Mouse (Mus musculus): Measurements from ENCODE around the gene Klhdc4. TPM values are rescaled to one million over a fixed set of nuclear protein-coding genes. Genes with fewer than 3 reads are reported as not detected.
A peak's percentile ranks its signal among the peaks of the same experiment; 100 is the strongest.

Klhdc4 gene
- polyA plus RNA-seq, 1 experiment from 2014 or later, result 34.4 TPM

- Histone ChIP-seq H3K9ac (no peak overlapping the region), H3K4me2 (replicated peaks) (no peak overlapping the region), H3K27me3 (no peaks in the 10 kb centered on the region), H3K4me1 (0 out of 2 replicates have a peak, but pooled peaks cover 3% of the 10 kb centered on the region), H3K36me3 (peaks cover 57% of the 10 kb centered on the region), H3K4me3 (replicated peaks) (no peak overlapping the region), H3K9me3 (replicated peaks) (no peaks in the 10 kb centered on the region), H3K27ac (replicated peaks) (no peak overlapping the region)
- peak; percentile 36; the same call in 1 of the 2 replicates for ATAC-seq (ENCODE audit: insufficient number of reproducible peaks, low FRiP score, low TSS enrichment, low read depth)
- 74% methylated on average over 13 of the region's 13 CpGs for WGBS
These were observed 23.2 kb downstream of the Klhdc4 start for GRCm38 (mm10) chr8:121806126-121806525.

GRCm38 (mm10) chr8:121804829-121805228, 24.5 kb downstream of the Klhdc4 start:
- H3K4me3 ChIP-seq (replicated peaks), result no peak overlapping the region
- peaks cover 62% of the 10 kb centered on the region for H3K36me3 ChIP-seq
- H3K27me3 ChIP-seq, result no peaks in the 10 kb centered on the region
- H3K9me3 ChIP-seq (replicated peaks), result no peaks in the 10 kb centered on the region
- H3K4me1 ChIP-seq, result 0 out of 2 replicates have a peak, but pooled peaks cover 3% of the 10 kb centered on the region
- no peak overlapping the region for H3K9ac ChIP-seq
- H3K4me2 ChIP-seq (replicated peaks), result no peak overlapping the region
- WGBS, result 96% methylated on average over 5 of the region's 5 CpGs
- no peak for ATAC-seq (ENCODE audit: insufficient number of reproducible peaks, low FRiP score, low TSS enrichment, low read depth)
- H3K27ac ChIP-seq (replicated peaks), result no peak overlapping the region

GRCm38 (mm10) chr8:121798401-121798800, 31.0 kb downstream of the Klhdc4 start:
- Histone ChIP-seq H3K4me1 (no peaks in the 10 kb centered on the region), H3K9ac (no peak overlapping the region), H3K27me3 (no peaks in the 10 kb centered on the region), H3K4me2 (replicated peaks) (no peak overlapping the region), H3K36me3 (peaks cover 79% of the 10 kb centered on the region), H3K9me3 (replicated peaks) (no peaks in the 10 kb centered on the region), H3K4me3 (replicated peaks) (no peak overlapping the region), H3K27ac (replicated peaks) (no peak overlapping the region)
- no peak for ATAC-seq (ENCODE audit: insufficient number of reproducible peaks, low FRiP score, low TSS enrichment, low read depth)
- 91% methylated on average over 6 of the region's 6 CpGs for WGBS

DNA sequence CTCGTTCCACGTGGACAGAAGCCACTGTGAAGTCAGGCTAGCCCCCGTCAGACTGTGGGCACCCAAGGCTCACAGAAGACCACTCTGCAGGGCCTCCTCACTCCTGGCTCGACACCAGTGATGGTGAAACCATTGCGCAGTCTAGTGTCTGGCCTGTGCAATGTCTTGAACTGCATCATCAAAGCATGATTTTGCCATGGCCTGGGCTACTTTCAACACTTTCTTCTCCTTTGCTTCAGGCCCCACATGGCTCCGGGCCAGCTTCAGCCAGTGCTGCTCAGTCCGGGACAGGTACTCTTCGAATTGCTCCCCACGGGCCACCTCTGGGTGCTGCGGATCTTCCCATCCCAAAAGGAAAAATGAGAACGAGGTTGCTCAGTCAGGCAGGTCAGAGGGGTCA, 33.0 kb downstream of the Klhdc4 start:
- Histone ChIP-seq H3K9me3 (replicated peaks) (no peaks in the 10 kb centered on the region), H3K27me3 (no peaks in the 10 kb centered on the region), H3K36me3 (peaks cover 68% of the 10 kb centered on the region), H3K9ac (no peak overlapping the region), H3K4me2 (replicated peaks) (no peak overlapping the region), H3K27ac (replicated peaks) (no peak overlapping the region), H3K4me3 (replicated peaks) (no peak overlapping the region), H3K4me1 (no peaks in the 10 kb centered on the region)
- no peak for ATAC-seq (ENCODE audit: insufficient number of reproducible peaks, low FRiP score, low TSS enrichment, low read depth)
- 87% methylated on average over 11 of the region's 11 CpGs for WGBS

- Histone ChIP-seq H3K36me3 (peaks cover 60% of the 10 kb centered on the region), H3K27ac (replicated peaks) (no peak overlapping the region), H3K9ac (no peak overlapping the region), H3K4me3 (replicated peaks) (no peak overlapping the region), H3K4me1 (no peaks in the 10 kb centered on the region), H3K9me3 (replicated peaks) (no peaks in the 10 kb centered on the region), H3K27me3 (no peaks in the 10 kb centered on the region), H3K4me2 (replicated peaks) (no peak overlapping the region)
- 87% methylated on average over 8 of the region's 8 CpGs for WGBS
- no peak for ATAC-seq (ENCODE audit: insufficient number of reproducible peaks, low FRiP score, low TSS enrichment, low read depth)
These were observed 33.9 kb downstream of the Klhdc4 start for GRCm38 (mm10) chr8:121795461-121795860.

DNA sequence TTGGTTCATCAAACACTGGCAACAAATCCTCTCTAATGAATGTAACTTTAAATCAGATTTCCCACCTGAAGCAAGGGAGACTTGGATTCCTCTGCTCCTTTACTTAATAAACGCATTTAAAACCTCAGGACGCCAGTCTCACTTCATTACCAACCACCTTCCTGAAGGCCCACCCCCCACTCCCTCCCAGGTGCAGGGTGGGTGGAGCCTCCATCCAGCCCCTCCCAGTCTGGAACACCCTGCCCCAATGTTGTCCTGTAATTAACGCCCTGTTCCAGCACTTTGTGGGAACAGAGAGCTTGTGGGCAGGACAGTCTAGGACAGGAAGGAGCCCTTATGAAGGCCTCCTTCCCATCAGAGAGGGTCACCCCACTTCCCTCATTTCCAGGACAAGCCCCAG, 35.2 kb downstream of the Klhdc4 start:
- Histone ChIP-seq H3K4me2 (replicated peaks) (no peak overlapping the region), H3K9me3 (replicated peaks) (no peaks in the 10 kb centered on the region), H3K36me3 (peaks cover 47% of the 10 kb centered on the region), H3K27me3 (no peaks in the 10 kb centered on the region), H3K9ac (no peak overlapping the region), H3K27ac (replicated peaks) (no peak overlapping the region), H3K4me1 (peaks cover 8% of the 10 kb centered on the region; the same call in 1 of the 2 replicates), H3K4me3 (replicated peaks) (no peak overlapping the region)
- WGBS, result 48% methylated on average over 3 of the region's 3 CpGs
- no peak for ATAC-seq (ENCODE audit: insufficient number of reproducible peaks, low FRiP score, low TSS enrichment, low read depth)

DNA sequence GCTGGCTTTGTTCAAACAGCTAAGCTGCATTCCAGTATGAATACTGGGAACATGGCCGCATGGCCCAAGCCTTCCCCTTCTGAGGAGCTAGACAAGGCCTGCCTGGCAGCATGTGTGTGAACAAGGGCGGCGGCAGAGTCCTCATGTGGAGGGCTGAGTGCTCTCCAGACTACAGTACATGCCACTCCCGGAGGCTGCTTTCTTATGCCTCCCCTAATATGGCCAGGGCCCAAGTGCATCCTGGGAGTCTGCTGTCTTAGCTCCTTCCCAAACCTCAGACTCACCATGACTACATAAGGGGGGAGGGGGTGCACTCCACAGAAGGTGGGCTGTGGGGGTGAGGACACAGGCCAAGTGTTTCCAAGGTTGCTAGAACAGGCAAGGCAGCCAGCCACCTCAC, 36.7 kb downstream of the Klhdc4 start:
- Histone ChIP-seq H3K4me2 (replicated peaks) (no peak overlapping the region), H3K27me3 (no peaks in the 10 kb centered on the region), H3K4me3 (replicated peaks) (no peak overlapping the region), H3K9ac (no peak overlapping the region), H3K36me3 (peaks cover 33% of the 10 kb centered on the region), H3K4me1 (peaks cover 8% of the 10 kb centered on the region; the same call in 1 of the 2 replicates), H3K9me3 (replicated peaks) (no peaks in the 10 kb centered on the region), H3K27ac (replicated peaks) (no peak overlapping the region)
- 71% methylated on average over 4 of the region's 4 CpGs for WGBS
- no peak for ATAC-seq (ENCODE audit: insufficient number of reproducible peaks, low FRiP score, low TSS enrichment, low read depth)

DNA sequence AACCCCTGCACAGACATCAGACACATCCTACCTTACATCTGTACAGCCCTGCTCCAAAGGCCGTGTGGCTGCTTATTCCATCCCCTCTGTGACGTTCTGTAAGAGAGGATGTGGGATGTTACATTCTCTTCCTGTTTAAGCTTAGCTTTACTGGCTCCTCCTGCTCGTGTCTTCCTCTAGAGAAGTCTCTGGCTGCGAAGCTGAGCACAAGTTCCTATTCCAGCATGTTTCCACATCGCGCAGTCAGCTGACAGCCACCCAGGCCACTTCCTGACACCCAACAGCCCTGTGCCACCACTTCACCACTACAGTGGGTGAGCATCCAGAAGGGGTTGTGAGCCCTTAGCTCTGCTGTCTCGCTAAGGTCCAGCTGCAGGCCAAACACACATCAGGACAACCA, 37.2 kb downstream of the Klhdc4 start:
- Histone ChIP-seq H3K27me3 (no peaks in the 10 kb centered on the region), H3K4me2 (replicated peaks) (no peak overlapping the region), H3K36me3 (peaks cover 29% of the 10 kb centered on the region), H3K4me1 (peaks cover 8% of the 10 kb centered on the region; the same call in 1 of the 2 replicates), H3K4me3 (replicated peaks) (no peak overlapping the region), H3K27ac (replicated peaks) (no peak overlapping the region), H3K9ac (no peak overlapping the region), H3K9me3 (replicated peaks) (no peaks in the 10 kb centered on the region)
- 74% methylated on average over 7 of the region's 7 CpGs for WGBS
- no peak for ATAC-seq (ENCODE audit: insufficient number of reproducible peaks, low FRiP score, low TSS enrichment, low read depth)

GRCm38 (mm10) chr8:121788786-121789185, 40.6 kb downstream of the Klhdc4 start:
- ATAC-seq (ENCODE audit: insufficient number of reproducible peaks, low FRiP score, low TSS enrichment, low read depth), result no peak
- no peak overlapping the region for H3K9ac ChIP-seq
- WGBS, result 82% methylated on average over 8 of the region's 8 CpGs
- no peak overlapping the region for H3K4me2 ChIP-seq (replicated peaks)
- H3K27ac ChIP-seq (replicated peaks), result no peak overlapping the region
- no peaks in the 10 kb centered on the region for H3K27me3 ChIP-seq
- peaks cover 8% of the 10 kb centered on the region; the same call in 1 of the 2 replicates for H3K4me1 ChIP-seq
- H3K4me3 ChIP-seq (replicated peaks), result no peak overlapping the region
- H3K36me3 ChIP-seq, result no peaks in the 10 kb centered on the region
- no peaks in the 10 kb centered on the region for H3K9me3 ChIP-seq (replicated peaks)

- H3K4me2 ChIP-seq (replicated peaks), result no peak overlapping the region
- no peaks in the 10 kb centered on the region for H3K27me3 ChIP-seq
- no peaks in the 10 kb centered on the region for H3K36me3 ChIP-seq
- WGBS, result 36% methylated on average over 10 of the region's 10 CpGs
- ATAC-seq (ENCODE audit: insufficient number of reproducible peaks, low FRiP score, low TSS enrichment, low read depth), result peak; percentile 80
- no peaks in the 10 kb centered on the region for H3K9me3 ChIP-seq (replicated peaks)
- no peak overlapping the region for H3K27ac ChIP-seq (replicated peaks)
- no peak overlapping the region for H3K9ac ChIP-seq
- H3K4me3 ChIP-seq (replicated peaks), result no peak overlapping the region
- peaks cover 8% of the 10 kb centered on the region; the same call in 1 of the 2 replicates for H3K4me1 ChIP-seq
These were observed 42.8 kb downstream of the Klhdc4 start for GRCm38 (mm10) chr8:121786542-121786941.

DNA sequence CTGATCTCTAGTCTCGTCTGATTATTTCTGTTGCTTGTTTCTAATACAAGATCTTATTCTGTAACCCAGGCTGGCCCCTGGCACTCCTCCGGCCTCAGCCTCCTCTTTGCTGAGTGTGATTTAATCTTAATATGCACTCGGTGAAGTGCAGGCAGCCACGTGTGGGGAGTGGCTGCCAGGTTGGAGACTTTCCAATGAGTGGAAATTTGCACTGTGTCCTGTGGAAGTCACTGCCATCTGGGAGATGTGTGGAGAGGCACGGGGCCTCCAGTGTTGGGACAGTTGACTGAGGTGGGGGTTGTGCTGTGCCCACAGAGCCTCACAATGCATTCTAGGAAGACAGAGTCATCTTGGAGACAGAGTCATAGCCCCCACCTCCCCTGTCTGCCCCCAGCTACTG, 46.9 kb downstream of the Klhdc4 start:
- Histone ChIP-seq H3K27ac (replicated peaks) (no peak overlapping the region), H3K9me3 (replicated peaks) (no peaks in the 10 kb centered on the region), H3K4me2 (replicated peaks) (no peak overlapping the region), H3K27me3 (no peaks in the 10 kb centered on the region), H3K36me3 (no peaks in the 10 kb centered on the region), H3K4me1 (no peaks in the 10 kb centered on the region), H3K9ac (no peak overlapping the region), H3K4me3 (replicated peaks) (no peak overlapping the region)
- WGBS, result 51% methylated on average over 5 of the region's 5 CpGs
- no peak for ATAC-seq (ENCODE audit: insufficient number of reproducible peaks, low FRiP score, low TSS enrichment, low read depth)

DNA sequence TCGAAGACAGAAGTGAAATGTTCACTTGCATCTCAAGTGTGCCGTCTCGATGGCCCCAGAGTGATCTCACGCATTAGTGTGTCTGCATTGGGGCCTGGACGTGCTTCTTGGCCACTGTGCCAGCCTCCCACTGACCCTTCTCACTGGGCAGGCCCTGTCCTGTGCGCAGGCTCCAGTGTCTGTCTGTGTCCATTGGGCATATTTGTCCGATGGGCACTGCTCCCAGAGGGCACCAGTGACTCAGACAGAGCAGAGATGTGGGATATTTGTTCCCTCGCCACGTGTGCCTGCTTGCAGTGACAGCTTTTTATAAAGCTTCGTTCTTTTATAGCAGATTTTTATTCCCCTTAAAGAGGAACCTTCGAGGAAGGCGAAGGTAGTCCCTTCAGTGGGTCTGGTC, 55.5 kb downstream of the Klhdc4 start:
- Histone ChIP-seq H3K9ac (no peak overlapping the region), H3K27ac (replicated peaks) (no peak overlapping the region), H3K4me2 (replicated peaks) (no peak overlapping the region), H3K4me1 (0 out of 2 replicates have a peak, but pooled peaks cover 5% of the 10 kb centered on the region), H3K4me3 (replicated peaks) (no peak overlapping the region), H3K9me3 (replicated peaks) (no peaks in the 10 kb centered on the region), H3K36me3 (no peaks in the 10 kb centered on the region), H3K27me3 (no peaks in the 10 kb centered on the region; the same call in 1 of the 2 replicates)
- ATAC-seq (ENCODE audit: insufficient number of reproducible peaks, low FRiP score, low TSS enrichment, low read depth), result no peak
- WGBS, result 88% methylated on average over 12 of the region's 12 CpGs
